Mouse (Mus musculus) neural tube, embryonic 15.5 days (tissue): ENCODE measurements around the gene Gm5726. TPM values are rescaled to one million over a fixed set of nuclear protein-coding genes. Genes with fewer than 3 reads are reported as not detected.
"Not testable (repeated sequence)": the region's sequence is repeated elsewhere in the genome, so short reads cannot be mapped to it uniquely, and the experiment has no call there.

ENCODE experiments used
- ATAC-seq: fragments of 200-750 bp; cut with Nextera tagmentation; 2 replicates; pipeline ENCODE4 v1.8.0; 2017; ENCODE audit warnings: mild to moderate bottlenecking, moderate TSS enrichment, moderate library complexity; ENCODE audit not compliant: low FRiP score
- H3K27ac ChIP-seq: fragments of 300-500 bp; sonication (generic); replicated peaks from 2 replicates; pipeline ENCODE4 v1.5.1; 2015; ENCODE audit warnings: mild to moderate bottlenecking, inconsistent platforms
- H3K27me3 ChIP-seq: fragments of 300-500 bp; sonication (generic); replicated peaks from 2 replicates; pipeline ENCODE4 v1.6.1; 2015; ENCODE audit warnings: inconsistent platforms
- H3K36me3 ChIP-seq: fragments of 300-500 bp; sonication (generic); 2 replicates; pipeline ENCODE4 v1.6.1; 2015; ENCODE audit warnings: inconsistent platforms
- H3K4me1 ChIP-seq: fragments of 300-500 bp; sonication (generic); 2 replicates; pipeline ENCODE4 v1.6.1; 2015; ENCODE audit warnings: inconsistent platforms
- H3K4me2 ChIP-seq: fragments of 300-500 bp; sonication (generic); 2 replicates; pipeline ENCODE4 v1.6.1; 2015; ENCODE audit warnings: inconsistent platforms, mild to moderate bottlenecking, moderate library complexity
- H3K4me3 ChIP-seq: fragments of 300-500 bp; sonication (generic); replicated peaks from 2 replicates; pipeline ENCODE4 v1.5.1; 2015; ENCODE audit warnings: mild to moderate bottlenecking, inconsistent platforms
- H3K9ac ChIP-seq: fragments of 300-500 bp; sonication (generic); replicated peaks from 2 replicates; pipeline ENCODE4 v1.6.1; 2015; ENCODE audit warnings: mild to moderate bottlenecking, inconsistent platforms
- H3K9me3 ChIP-seq: fragments of 300-500 bp; sonication (generic); replicated peaks from 2 replicates; pipeline ENCODE4 v1.6.1; 2016; ENCODE audit warnings: inconsistent platforms
- WGBS: fragments of 180-500 bp; shearing (Covaris S2); methylation state at CpG from one replicate; pipeline ENCODE4 v1.1.7; 2015; ENCODE audit warnings: mixed read lengths; 5-methylcytosine and 5-hydroxymethylcytosine counted together
- polyA plus RNA-seq: library from polyadenylated mRNA; unstranded; fragments of >200 nt; fragmentation: Nextera tagmentation; extraction: Ambion mirVana; gene quantifications from 2 replicates; pipeline ENCODE4 v1.2.1, GENCODE M21; 2015

Gene Gm5726
- not detected in 2 replicates for polyA plus RNA-seq

DNA sequence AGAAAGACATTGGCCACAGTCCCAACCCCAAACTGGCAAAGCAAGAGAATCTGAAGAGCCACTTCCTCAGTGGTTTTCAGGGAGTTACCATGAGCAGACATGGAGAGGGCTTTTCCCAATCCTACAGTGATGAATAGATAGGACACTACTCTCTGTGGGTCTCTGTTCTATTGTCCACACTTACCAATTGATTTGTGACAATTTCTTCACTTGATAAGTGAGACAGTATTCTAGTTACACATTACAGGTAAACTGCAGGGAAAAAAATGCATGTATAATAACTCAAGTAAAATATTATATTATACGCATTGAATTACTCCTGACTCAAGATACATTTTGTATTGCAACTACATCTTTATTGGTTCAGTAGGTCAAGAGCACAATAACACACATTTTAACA lies at the start of gene Gm5726:
Gene Gm5726 (minus strand): TSS at position 101 of the 400 bp plus-strand sequence.
- ATAC-seq, H3K9me3 ChIP-seq, H3K27me3 ChIP-seq, H3K36me3 ChIP-seq, H3K4me2 ChIP-seq, H3K27ac ChIP-seq, H3K4me3 ChIP-seq, H3K9ac ChIP-seq, H3K4me1 ChIP-seq: not testable (repeated sequence)
- WGBS: no CpG with 5 or more reads among the region's 1 CpGs

DNA sequence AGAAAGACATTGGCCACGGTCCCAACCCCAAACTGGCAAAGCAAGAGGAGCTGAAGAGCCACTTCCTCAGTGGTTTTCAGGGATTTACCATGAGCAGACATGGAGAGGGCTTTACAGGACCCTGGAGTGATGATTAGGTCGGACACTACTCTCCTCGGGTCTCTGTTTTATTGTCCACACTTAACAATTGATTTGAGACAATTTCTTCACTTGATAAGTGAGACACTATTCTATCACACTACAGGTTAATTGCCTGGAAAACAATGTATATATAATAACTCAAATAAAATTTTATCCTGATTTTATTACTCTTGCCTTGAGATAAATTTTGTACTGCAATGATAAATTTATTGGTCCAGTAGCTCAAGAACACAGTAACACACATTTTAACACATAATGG lies 30.6 kb upstream of the Gm5726 start, which contains the start of gene Gm4141:
Gene Gm4141 (minus strand): TSS at position 101 of the 400 bp plus-strand sequence.
- not testable (repeated sequence) for H3K9ac ChIP-seq, H3K4me2 ChIP-seq, H3K4me3 ChIP-seq, H3K4me1 ChIP-seq, ATAC-seq, H3K27ac ChIP-seq, H3K27me3 ChIP-seq, H3K9me3 ChIP-seq, H3K36me3 ChIP-seq
- no CpG with 5 or more reads among the region's 3 CpGs for WGBS

DNA sequence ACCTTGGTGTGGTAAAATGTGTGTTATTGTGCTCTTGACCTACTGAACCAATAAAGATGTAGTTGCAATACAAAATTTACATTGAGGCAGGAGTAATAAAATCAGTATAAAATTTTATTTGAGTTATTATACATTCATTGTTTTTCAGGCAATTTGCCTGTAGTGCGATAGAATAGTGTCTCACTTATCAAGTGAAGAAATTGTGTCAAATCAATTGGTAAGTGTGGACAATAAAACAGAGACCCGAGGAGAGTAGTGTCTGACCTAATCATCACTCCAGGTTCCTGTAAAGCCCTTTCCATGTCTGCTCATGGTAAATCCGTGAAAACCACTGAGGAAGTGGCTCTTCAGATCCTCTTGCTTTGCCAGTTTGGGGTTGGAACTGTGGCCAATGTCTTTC lies 12.0 kb downstream of the Gm5726 start, which contains the start of gene Vmn1r104:
Gene Vmn1r104 (plus strand): TSS at position 301 of the 400 bp plus-strand sequence.
- not testable (repeated sequence) for H3K9me3 ChIP-seq, H3K4me1 ChIP-seq, H3K27me3 ChIP-seq, H3K9ac ChIP-seq, H3K4me2 ChIP-seq, ATAC-seq, H3K4me3 ChIP-seq, H3K27ac ChIP-seq, H3K36me3 ChIP-seq
- WGBS: no CpG with 5 or more reads among the region's 3 CpGs

DNA sequence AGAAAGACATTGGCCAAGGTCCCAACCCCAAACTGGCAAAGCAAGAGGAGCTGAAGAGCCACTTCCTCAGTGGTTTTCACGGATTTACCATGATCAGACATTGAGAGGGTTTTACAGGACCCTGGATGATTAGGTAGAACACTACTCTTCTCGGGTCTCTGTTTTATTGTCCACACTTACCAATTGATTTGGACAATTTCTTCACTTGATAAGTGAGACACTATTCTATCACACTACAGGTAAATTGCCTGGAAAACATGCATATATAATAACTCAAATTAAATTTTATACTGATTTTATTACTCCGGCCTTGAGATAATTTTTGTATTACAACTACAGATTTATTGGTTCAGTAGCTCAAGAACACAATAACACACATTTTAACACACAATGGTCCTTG lies 35.1 kb downstream of the Gm5726 start, which contains the start of gene Vmn1r103:
Gene Vmn1r103 (minus strand): TSS at position 101 of the 400 bp plus-strand sequence.
- WGBS: no CpG with 5 or more reads among the region's 3 CpGs
- not testable (repeated sequence) for H3K27ac ChIP-seq, H3K4me2 ChIP-seq, H3K9ac ChIP-seq, H3K36me3 ChIP-seq, ATAC-seq, H3K27me3 ChIP-seq, H3K4me1 ChIP-seq, H3K4me3 ChIP-seq, H3K9me3 ChIP-seq

Other genes with a start within 250 kb of the Gm5726 start
- not detected in 2 replicates for gene Gm4133, start 211.7 kb downstream of the Gm5726 start, polyA plus RNA-seq
- not detected in 2 replicates for gene Gm5728, start 170.3 kb downstream of the Gm5726 start, polyA plus RNA-seq
- gene Vmn1r100, start 127.8 kb downstream of the Gm5726 start, polyA plus RNA-seq: not detected in 2 replicates
- not detected in 2 replicates for gene Vmn1r101, start 103.2 kb downstream of the Gm5726 start, polyA plus RNA-seq
- gene Gm10670, start 70.8 kb downstream of the Gm5726 start, polyA plus RNA-seq: not detected in 2 replicates
- not detected in 2 replicates for gene Vmn1r103, start 35.2 kb downstream of the Gm5726 start, polyA plus RNA-seq
- gene Vmn1r104, start 11.9 kb downstream of the Gm5726 start, polyA plus RNA-seq: not detected in 2 replicates
- gene Gm4141, start 30.5 kb upstream of the Gm5726 start, polyA plus RNA-seq: not detected in 2 replicates
- not detected in 2 replicates for gene Gm4513, start 53.3 kb upstream of the Gm5726 start, polyA plus RNA-seq
- not detected in 2 replicates for gene Vmn1r107, start 123.2 kb upstream of the Gm5726 start, polyA plus RNA-seq
- gene Vmn1r111, start 157.5 kb upstream of the Gm5726 start, polyA plus RNA-seq: not detected in 2 replicates
- gene Gm10668, start 184.9 kb upstream of the Gm5726 start, polyA plus RNA-seq: not detected in 2 replicates
- not detected in 2 replicates for gene Vmn1r112, start 225.4 kb upstream of the Gm5726 start, polyA plus RNA-seq
- gene Vmn1r113, start 241.5 kb upstream of the Gm5726 start, polyA plus RNA-seq: not detected in 2 replicates